Mouse (Mus musculus) C2C12 (cell line): ENCODE data around the gene Sigmar1.
"Not testable (repeated sequence)": the region's sequence is repeated elsewhere in the genome, so short reads cannot be mapped to it uniquely, and the experiment has no call there.

Experiments used
- CEBPB ChIP-seq: IDR thresholded peaks from one replicate; pipeline ENCODE4 v1.6.1; 2011; ENCODE audit warnings: low read depth, mild to moderate bottlenecking, control low read depth, moderate library complexity
- CTCF ChIP-seq: IDR thresholded peaks from one replicate; pipeline ENCODE4 v1.5.1; 2011; ENCODE audit not compliant: control insufficient read depth, insufficient read depth, insufficient read length
- MYOD1 ChIP-seq: IDR thresholded peaks from one replicate; pipeline ENCODE4 v1.6.1; 2011; ENCODE audit warnings: low read depth; ENCODE audit not compliant: control insufficient read depth, insufficient read length
- USF1 ChIP-seq: IDR thresholded peaks from one replicate; pipeline ENCODE4 v1.6.1; 2011; ENCODE audit warnings: low read depth, mild to moderate bottlenecking, control low read depth, moderate library complexity

GRCm38 (mm10) chr4:41775840-41776239 is 19.9 kb upstream of the Sigmar1 start:
- TF ChIP-seq MYOD1, CTCF, CEBPB, USF1: not testable (repeated sequence)
